Mouse (Mus musculus): ENCODE data around the gene Hivep3.

Gene Hivep3

DNA sequence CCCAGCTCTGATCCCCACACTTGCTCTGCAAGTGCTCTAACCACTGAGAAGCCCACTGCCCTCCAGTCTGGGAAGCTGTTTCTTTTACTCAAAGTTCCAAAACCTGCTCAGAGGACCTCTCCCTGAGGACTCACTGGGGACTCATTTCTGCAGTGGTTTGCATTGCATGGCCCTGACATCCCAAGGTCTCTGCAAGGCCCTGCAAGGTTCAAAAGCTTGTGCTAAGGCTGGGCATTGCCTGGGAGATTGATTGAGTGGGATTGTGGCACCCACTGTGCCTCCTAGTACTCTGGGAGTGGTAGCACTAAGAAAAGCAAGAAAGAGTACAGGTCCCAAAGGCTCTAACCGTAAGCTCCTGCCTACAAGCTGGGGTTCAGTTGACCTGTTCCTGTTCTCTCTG, 279.3 kb downstream of the Hivep3 start:
- no peak for DNase-seq (ENCODE audit: low read depth, low spot score)

DNA sequence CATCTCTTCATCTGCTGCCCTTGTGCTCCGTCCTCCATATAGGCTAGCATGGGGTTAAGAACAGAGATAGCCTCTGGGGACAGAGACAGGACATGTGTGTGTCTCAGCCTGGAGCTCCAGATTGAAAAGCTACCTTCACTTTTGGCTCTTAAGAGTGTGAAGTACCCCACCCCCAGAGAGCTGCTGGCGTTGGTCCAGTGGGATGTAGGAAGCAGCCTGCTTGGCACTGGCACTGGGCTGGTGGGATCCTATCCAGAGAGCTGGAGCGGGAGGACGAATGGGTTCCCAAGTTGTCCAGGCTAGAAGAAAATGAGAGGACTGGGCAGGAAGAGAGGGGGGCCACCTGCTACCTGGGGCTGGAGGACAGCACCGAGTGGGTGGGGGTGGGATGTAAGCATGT, 284.8 kb downstream of the Hivep3 start:
- DNase-seq (ENCODE audit: low read depth, low spot score), result no peak

DNA sequence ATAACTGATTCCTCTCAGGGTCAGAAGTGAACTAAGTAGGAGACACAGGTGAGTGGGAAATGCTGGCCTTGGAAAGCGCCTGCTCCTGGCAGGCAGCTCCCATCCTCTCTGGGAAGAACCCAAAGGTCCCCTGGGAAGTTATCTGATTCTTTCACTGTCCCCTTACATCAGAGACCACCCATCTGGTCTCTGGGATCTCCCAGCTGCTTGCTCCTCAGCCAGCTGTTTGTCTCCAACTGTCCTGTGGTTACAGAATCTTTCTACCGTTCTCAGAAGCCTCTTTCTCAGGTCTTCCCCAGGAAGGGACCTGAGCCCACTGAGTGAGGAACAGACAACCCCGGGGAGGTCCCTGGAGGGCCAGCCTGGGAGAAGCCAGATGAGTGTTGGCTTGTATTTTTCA, 288.8 kb downstream of the Hivep3 start:
- DNase-seq (ENCODE audit: low read depth, low spot score), result no peak

DNA sequence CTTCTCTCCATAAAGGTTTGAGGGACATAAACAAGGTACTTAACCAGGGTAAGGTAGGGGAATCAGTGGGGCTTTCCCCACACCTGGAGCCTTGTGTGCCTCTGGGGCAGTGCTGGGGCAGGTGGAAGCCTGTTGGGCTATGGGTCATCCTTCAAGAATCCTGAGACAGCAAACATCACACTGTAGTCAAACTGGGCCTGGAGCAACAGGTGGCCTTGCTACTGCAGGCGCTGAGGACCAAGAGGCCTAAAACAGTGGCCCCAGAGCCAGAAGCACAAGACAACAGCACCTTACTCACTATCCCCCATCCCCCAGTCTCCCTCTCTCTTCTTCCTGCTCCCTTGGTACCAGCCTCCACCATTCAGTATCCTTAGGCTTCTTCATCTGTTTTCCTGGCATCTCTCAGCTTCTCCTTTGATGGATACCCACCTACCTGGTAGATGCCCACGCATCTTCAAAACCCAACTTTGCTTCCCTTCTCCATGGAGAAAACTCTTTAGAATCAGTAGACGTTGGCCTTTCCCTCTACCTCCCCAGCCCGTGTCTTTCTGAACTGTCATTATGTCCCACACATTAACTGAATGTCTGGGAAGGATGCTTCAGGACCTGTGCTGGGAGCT, 289.7 kb downstream of the Hivep3 start:
- DNase-seq (ENCODE audit: low read depth, low spot score), result no peak

DNA sequence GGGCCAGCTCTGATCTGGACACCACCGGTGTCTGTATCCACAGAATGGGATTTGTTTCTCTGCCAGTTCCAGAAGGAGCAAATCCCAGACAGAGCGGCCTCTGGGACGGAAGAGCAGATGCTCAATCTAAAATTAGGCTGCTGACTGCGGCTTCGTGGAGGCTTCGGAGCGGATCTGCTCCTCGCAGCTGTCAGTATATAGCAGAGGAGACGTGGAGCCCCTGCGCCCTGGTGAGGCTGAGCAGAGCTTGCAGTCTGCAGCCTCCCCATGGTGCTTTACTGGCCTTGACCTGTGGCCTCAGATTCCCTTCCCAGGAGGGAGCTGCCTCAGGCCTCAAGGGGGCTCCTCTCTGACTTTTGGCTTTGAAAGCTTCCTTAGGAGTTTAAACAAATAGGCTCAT, 290.5 kb downstream of the Hivep3 start:
- peak; percentile 41 for DNase-seq (ENCODE audit: low read depth, low spot score)

DNA sequence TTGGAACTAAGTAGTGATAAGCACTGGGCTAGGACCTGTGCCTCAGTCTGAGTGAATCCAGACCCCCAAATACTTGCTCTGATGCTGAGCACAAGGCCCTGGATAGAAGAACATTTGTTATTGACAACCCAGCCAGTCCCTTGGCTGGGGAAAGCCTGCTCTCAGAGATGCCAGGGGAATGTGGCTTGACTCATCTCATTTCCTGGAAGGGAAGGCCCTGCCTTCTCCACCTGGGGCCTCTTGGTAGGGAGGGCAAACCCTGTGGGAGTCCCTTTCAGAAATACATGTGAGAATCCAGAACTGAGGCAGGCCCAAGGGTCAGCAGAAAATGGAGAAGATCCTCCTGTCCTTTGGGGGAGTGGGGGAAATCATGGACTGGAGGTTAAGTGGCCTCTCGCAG, 294.1 kb downstream of the Hivep3 start:
- no peak for DNase-seq (ENCODE audit: low read depth, low spot score)

DNA sequence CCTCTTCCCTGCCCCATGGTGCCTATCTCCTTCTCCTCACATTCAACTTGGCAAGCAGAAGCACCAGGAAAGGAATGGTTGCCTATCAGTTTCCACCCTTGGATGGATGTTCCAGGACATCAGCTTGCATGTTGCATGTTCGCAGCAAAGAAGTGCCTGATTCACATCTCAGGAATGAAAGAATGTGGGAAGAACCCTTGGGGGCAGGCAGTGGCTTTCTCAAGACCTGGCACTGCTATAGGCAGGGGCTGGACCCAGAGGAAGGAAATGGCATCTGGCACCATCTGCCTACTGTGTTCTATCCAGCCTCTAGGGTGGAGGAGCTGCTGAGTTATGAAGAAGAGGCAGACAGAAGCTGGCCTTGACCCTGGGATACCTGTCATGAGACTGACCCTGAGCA, 296.4 kb downstream of the Hivep3 start:
- no peak for DNase-seq (ENCODE audit: low read depth, low spot score)

DNA sequence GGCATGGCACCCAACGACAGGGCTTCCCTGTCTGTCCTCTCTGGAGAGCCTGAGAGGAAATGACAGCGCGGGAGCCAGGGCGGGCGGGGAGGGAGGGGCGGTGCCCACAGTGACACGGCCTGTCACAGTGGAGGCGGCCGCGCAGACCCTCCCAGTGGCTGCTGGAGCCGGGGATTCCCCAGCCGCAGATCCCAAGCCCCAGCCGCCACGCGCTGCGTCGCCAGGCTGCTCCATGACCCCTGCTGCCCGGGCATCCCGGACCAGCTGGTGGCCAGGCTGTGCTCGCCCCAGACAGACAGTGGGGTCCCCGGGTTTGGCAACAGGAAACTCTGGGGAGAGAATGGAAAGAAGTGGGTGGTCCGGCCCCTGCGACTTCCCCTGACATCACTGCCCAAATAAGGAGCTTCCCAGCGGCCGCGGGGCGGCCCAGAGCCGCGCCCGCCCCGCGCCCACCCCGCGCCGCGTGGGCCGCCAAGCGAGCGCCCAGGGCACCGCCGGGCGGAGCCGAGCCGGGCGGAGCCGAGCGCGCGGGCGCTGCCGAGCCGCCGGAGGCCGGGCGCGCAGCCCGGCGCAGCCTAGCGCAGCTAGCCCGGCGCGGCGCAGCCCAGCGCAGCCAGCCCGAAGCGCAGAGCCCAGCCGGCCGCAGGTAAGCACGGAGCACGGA, 298.9 kb downstream of the Hivep3 start:
- peak; percentile 25 for DNase-seq (ENCODE audit: low read depth, low spot score)

DNA sequence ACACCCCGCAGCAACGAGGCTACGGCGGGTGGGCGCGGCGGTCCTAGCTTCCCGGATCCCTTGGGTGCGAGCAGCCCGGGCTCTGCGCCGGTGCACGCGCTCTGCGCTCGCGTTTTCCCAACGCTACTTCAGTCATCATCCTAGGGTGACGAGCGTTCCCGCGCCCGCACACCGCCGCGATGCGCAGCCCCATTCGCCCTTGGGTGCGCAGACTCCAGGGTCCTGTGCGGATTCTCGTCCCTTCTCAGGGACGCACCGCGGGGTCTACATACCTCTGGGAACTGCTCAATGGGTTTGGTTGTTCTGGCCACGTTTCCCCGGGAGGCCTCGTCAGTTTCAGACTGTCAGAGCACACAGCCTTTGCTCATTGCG, 299.4 kb downstream of the Hivep3 start:
- no peak for DNase-seq (ENCODE audit: low read depth, low spot score)

DNA sequence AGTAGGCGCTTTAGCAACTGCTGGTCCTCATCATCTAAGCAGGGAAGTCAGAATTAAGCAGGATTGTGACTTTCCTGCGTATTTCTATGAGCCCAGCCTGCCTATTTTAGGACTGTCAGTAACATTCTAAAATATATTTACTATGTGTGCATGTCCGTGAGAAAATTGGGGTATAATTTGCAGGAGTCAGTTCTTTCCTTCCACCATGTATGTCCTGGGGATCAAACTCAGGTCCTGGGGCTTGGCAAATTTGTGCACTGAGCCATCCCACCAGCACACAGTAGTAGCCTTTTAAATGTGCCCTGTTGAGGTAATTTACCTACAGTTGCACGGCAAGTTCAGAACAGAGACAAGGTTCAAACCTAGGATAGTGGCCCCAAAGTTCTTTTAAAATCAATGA, 302.7 kb downstream of the Hivep3 start:
- DNase-seq (ENCODE audit: low read depth, low spot score), result no peak

DNA sequence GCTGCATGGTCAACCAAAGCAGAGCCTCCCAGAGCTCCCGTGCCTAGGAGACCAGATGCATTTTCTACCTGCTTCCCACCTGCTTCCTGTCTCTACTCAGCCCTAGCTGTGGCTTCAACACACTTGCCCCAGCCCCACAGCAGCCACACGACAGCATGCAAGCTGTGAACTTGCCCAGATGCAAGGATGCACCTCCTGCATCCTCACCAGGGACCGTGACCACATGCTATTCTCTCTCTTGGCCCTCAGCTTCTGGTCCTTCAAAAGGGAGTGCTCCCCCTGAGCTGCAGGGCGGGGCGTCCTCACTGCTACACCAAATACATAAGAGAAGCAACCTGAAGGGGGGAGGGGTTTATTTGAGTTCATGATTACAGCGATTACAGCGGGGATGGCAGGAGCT, 303.4 kb downstream of the Hivep3 start:
- DNase-seq (ENCODE audit: low read depth, low spot score), result no peak

DNA sequence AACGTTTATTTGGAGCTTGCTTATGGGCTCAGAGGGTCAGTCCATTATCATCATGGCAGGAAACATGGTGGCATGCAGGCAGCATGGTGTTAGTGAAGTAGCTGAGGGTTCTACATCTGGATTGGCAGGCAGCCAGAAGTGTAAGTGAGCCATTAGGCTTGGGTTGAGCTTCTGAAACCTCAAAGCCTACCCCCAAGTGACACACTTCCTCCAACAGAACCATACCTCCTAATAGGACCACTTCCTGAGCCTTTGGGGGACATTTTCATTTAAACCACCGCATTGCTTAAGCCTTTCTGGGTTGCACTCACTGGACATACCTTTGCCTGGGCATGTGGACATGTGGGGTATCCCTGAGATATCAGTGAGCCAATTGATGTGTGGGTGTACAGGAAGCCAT, 307.9 kb downstream of the Hivep3 start:
- no peak for DNase-seq (ENCODE audit: low read depth, low spot score)

DNA sequence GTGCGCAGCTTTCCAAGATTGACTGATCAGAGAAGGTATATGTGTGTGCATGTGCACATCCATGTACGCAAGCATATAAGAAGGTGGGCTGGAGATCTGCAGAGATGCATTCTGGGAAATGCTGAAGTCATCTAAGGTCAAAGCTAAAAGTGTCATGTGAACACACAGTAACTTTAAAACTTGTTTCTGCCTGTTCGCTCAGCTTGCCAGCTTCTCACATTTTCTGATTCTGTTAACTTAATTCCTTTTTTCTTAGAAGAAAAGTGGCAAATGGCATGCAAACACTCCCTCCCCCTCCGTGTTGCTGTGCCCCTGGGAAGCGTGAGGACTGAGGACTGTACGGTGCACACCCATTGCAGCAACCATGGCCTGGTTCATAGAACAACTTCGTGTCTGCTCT, 308.9 kb downstream of the Hivep3 start:
- DNase-seq (ENCODE audit: low read depth, low spot score), result no peak

DNA sequence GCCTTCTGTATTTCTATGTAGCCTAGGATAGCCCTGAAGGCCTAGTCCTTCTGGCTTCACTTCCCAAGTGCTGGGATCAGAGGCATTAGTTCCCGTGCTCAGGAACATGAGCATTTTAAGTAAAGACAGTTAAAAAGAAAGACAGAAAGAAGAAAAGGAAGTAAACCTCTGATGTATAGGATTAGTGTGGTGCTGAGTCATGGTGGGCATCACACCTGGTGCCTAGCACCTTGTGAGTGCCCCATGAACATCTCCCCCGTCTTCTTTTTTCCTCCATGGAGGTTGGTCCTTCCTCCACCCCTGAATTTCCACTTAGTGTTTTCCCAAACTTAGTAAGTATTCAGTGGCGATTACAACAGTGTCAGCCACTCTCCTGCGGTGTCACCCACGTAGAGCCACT, 311.0 kb downstream of the Hivep3 start:
- DNase-seq (ENCODE audit: low read depth, low spot score), result no peak

DNA sequence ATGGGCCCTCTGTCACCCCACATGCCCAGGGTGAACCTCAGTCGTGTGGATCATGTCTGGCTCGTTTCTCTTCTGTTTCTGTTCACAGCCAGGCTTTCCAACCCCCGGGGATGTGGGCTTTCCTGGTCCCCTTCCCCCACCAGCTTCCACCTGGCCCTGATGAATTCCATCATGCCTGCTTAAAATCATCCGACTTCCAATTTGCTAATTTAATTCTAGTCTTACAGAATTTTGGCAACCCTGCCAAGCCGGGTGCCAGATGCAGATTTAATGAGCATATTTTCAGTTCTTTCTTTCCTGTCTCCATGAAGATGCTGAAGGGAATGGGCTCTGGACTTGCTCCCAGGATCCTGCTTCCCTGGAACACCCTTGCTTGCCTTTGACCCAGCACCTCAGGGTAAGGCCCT, 311.6 kb downstream of the Hivep3 start:
- no peak for DNase-seq (ENCODE audit: low read depth, low spot score)

DNA sequence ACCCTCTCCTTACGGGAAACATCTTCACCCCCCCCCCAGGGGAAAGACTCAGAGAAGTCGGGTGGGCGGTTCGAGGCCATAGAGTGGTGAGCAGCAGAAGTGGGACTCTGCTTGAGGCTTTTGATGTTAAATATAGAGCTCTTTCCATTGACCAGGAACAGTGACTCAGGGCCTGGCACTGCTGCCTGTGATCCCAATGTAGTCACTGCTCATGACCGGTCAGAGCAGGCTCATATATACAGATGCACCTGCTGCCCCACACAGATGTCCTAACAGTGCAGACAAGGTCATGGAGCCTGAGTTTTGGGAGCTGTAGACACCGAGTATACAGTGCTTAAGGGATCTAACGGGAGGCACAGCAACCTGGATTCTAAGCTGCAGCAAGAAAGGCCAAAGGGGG, 312.3 kb downstream of the Hivep3 start:
- no peak for DNase-seq (ENCODE audit: low read depth, low spot score)

DNA sequence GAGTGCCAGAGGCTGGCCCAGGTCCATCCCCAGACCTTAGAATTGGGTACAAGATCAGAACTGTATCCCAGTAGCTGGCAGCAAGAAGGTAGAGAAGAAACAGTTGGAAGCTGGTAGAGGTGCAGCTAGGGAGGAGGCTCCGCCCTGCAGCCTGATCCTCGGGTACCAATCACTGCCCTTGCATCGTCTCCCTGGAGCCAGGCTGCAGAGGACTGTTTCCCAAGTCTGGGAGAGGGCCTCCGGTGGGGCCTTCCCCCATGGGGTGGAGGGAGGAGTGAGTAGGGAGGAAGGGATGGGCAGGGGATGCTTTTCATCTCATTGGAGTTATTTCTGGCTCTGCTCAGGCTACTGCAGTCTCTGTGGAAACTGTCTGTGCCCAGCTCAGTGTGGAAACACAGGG, 313.5 kb downstream of the Hivep3 start:
- DNase-seq (ENCODE audit: low read depth, low spot score), result no peak

DNA sequence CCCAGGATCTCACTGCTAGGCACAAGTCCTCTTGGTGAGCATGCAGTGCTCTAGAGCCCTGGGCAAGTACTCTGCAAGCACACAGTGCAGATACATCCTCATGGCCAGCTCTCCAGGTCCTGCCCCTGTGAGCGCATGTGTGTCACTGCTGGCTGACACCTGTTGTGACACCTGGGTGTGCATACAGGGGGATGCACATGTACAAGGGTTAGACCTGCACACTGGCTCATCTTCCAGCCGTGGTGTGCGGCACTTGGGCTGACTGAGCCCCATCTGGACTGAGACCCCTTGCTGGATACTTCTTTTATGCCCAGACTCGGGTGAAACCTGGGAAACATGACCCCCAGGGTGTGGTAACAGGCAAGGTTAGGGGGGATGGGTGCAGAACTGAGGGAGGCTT, 314.7 kb downstream of the Hivep3 start:
- DNase-seq (ENCODE audit: low read depth, low spot score), result no peak

DNA sequence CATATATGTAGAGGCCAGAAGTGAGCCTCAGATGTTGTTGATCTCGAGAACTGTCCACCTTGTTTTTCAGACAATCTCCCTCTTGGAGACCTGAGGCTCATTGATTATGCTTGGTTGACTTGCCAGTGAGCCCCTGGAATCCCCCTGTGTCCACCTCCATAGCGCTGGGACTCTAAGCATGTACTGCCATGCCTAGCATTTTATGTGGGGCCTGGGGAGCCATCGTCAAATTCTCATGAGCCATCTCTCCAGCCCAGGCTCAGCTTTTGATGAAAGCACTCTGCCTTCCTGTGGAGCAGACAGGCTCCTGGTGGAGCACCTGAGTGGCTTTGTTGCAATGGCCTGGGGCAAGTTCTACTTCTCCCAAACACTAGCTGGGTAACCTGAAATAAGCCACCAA, 316.3 kb downstream of the Hivep3 start:
- DNase-seq (ENCODE audit: low read depth, low spot score), result no peak

DNA sequence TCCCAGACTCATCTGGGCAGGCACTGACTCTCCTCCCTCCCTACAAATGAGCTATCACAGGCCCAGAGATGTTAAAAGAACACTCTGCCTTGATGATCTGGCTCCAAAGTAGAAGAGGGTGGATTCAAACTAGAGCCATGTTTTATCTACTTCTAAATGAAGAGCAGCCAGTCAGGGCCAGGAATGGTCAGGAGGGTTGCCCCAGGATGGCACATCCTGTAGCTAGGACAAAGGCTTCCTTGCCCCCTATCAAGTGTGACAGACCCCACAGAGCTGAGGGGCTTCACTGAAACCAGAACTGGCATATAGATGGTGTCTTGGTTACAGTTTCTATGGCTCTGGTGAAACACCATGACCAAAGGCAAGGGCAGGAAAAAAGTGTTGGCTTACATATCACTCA, 318.9 kb downstream of the Hivep3 start:
- DNase-seq (ENCODE audit: low read depth, low spot score), result no peak

DNA sequence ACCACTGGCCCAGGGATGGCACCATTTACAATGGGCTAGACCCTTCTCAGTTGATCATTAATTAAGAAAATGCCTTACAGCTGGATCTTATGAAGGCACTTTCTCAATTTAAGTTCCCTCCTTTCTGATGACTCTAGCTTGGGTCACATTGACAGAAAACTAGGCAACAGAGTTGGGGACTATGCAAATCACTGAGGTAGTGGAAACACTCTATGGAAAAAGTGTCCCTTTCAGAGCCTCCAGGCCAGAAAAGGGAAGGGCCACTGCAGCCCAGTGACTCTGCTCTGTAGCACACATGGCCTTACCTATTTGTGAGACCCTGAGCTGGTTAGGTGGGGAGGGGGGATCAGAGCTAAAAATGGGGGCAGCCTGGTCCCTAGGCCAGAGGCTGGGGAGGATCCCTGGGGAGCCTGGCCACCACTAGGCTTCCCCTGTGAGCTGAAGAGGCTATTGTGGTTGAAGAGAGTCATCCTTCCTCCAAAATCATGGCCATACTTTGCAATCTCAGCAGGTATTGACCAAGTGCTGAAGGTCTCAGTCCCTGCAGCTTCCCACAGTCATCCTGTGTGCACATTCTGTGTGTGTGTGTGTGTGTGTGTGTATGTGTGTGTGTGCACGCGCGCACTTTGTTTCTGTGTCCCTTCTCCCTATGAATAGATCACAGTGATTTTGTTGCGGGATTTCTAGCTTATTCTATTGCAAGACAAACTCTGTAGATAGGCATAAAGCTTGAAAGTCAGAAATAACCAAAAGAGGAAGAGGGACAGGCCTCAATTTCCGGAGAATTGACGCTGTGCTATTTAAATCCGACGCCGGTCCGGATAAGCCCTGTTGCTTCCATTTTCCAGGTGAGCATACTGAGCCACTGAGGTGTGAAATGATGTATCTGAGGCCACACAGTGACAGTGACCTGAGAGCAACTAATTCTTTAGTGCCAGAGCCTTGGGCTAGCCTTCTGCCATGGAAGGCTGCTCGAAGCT, 319.7 kb downstream of the Hivep3 start:
- no peak for DNase-seq (ENCODE audit: low read depth, low spot score)

DNA sequence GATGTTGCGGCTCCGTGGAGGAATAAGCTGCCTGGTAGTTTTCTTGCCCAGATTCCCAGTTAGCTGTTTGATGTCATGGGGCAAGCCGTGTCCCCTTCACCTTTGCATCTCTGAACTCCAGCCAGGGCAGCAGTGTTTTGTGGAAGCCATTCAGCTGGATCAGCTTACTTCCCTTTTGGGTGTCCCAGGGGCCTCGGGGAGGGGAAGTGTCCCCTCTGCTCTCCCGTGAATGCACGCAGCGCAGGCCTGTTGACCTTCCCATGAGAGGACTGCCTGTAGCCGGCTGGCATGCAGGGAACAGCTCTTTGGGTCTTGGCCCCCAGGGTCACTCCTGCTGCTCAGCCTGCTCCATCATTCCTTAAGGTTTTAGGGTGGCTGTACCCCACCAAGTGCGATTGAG, 320.6 kb downstream of the Hivep3 start:
- DNase-seq (ENCODE audit: low read depth, low spot score), result no peak

DNA sequence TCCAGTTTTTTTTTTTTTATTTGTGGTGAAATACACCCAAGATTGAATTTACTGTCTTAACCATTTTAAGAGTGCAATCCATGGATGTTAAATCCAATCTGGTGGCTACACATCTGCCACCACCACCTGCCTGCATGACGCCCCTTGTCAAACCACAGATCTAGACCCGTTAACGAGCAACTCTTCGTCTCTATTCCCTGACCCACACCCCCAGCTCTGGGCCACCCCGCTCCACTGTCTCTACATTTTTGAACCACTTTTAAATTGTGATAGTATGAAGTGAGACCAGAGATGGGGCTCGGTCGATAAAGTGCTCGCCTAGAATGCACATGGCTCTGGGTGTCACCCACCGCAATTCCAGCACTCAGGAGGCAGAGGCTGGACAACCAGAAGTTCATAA, 322.9 kb downstream of the Hivep3 start:
- no peak for DNase-seq (ENCODE audit: low read depth, low spot score)

Data from retina, postnatal 7 days (tissue).